Mouse (Mus musculus): ENCODE data around the gene Alg12. TPM values are rescaled to one million over a fixed set of nuclear protein-coding genes. Genes with fewer than 3 reads are reported as not detected.

Alg12 gene
- total RNA-seq, 2 experiments from 2014 or later, result 3.9 to 6.6 TPM

DNA sequence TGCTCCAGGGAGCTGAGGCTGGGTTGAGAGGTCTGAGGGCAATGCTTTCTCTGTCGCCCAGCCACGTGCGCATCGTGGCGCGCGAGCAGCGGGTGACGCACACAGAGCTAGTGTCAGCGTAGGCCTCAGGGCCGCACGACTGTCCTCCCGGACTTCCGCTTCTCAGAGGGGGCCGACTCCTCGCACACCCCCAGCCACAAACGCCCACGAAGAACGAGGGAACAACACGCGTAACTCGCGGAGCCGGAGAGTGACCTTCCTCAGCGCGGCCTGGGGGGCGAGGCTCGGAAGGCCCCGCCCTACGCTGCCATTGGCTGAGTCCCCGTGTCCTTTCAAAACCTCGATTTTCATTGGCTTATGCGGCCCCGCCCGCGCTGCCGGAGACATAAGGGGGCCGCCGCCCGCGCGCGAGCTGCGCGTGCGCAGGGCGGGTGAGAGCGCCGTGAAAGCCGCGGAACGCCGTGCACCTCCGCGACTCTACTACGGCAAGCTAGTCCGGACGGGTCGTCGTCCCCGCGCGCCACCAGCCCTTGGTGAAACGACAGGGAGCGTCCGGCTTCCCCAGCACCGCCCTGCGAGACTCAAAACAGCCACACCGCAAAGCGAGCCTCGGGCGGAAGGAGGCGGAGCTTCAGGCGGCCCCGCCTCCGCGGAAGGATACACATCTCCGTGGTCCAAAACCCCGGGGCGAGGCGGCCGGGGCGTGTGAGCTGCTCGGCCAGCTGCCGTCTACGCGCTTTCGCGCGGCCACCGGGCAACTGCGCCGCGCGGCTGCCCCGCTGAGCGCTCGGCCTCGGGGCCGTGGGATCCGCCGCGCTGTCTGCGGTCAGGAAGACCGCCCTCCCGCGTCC lies 42.9 kb upstream of the Alg12 start, which contains the start of gene Pim3:
Pim3 (plus strand) TSS at position 415 of the 851 bp plus-strand sequence.
- intact Hi-C loops (cut with DNase I), result no loop called here
- H3K27ac ChIP-seq, result peak within 1 kb of the TSS; percentile 100
- peak within 1 kb of the TSS; percentile 82 for H3K4me3 ChIP-seq
- peak; percentile 98 for DNase-seq
- TF ChIP-seq CTCF (IDR thresholded peaks at IDR 0.05), result no peak

DNA sequence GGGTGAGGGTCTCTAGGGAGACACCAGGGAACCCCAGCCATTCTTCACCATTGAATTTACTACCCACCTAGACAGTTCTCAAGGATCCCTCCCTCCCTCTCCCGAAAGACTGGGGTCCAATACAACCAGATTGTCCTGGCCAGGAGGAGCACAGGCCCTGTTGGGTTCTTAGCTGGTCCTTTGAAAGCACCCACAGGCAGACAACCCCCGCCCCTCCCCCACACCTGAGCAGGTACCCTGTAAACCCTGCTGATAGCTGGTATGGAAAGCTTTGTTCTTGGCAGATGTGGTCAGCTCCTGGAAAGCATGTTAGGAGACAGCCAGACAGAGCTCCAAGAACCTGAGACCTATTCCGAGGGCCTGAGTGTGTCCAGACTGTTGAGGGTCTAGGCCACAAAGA lies 41.7 kb upstream of the Alg12 start:
- no peak for TF ChIP-seq CTCF (IDR thresholded peaks at IDR 0.05)
- intact Hi-C loops (cut with DNase I), result no loop called here

DNA sequence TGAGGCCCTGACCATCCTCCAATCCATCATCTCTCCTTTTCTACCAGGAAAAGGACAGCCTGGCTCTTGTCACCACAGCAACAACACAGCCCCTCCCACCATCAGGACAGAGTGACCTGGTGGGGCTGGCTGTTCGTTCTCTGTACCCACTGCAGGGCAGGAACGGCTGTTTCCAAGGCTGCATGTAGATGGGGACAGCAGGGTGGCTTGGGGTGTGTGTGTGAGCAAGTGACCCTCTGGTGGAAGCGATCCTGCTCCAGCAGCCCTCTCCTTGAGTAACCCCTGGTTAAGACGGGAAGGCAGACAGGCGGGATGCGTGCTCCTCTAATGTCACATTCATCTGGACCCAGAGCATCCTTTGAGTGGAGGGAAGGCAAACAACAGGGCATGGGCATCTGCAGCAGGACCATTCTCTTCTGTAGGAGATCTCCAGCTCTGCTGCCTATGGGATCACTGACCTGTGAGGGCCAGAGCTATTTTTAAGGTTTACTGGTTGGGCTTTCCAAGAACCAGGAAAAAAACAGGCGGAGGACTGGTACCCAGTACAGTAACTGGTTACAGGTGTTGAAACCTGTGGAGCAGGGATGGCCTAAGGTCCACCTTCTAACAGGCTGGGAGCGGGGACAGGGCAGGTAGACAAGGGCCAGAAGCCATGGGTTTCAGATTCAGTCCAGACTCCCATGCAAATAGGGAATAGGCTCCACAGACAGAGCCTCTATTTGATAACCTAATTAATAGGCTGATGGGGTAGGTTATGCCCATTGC lies 40.3 kb upstream of the Alg12 start:
- TF ChIP-seq CTCF (IDR thresholded peaks at IDR 0.05), result no peak
- H3K4me3 ChIP-seq, result no peak overlapping the region
- intact Hi-C loops (cut with DNase I), result no loop called here
- peak; percentile 26 for DNase-seq
- peak overlapping the region; percentile 64 for H3K27ac ChIP-seq

More for the DNA sequence above, 41.7 kb upstream of the Alg12 start:
- Histone ChIP-seq H3K4me3 (no peak overlapping the region), H3K27ac (peak overlapping the region; percentile 100)
- no peak for DNase-seq

DNA sequence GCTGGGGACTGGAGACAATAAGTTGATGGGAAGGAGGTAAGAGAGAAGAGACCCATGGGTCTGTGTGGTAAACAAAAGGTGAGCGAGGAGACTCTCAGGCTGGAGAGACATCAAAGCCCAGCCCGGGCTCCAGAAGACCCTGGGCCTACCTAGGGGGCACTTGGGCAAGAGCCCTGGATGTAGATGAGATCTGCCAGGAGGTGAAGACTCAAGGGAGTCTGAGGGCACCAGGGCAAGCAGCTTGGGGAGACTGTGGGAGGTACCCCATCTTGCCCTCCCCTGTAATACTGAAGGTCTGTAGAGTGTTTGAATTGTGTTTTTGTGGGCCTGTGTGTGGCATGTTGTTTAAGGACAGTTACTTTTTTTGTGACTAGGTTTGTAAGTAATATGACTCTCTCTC lies 39.6 kb upstream of the Alg12 start:
- peak; percentile 17 for DNase-seq
- no peak for TF ChIP-seq CTCF (IDR thresholded peaks at IDR 0.05)
- no peak overlapping the region for H3K4me3 ChIP-seq
- intact Hi-C loops (cut with DNase I), result no loop called here
- H3K27ac ChIP-seq, result peak overlapping the region; percentile 84

DNA sequence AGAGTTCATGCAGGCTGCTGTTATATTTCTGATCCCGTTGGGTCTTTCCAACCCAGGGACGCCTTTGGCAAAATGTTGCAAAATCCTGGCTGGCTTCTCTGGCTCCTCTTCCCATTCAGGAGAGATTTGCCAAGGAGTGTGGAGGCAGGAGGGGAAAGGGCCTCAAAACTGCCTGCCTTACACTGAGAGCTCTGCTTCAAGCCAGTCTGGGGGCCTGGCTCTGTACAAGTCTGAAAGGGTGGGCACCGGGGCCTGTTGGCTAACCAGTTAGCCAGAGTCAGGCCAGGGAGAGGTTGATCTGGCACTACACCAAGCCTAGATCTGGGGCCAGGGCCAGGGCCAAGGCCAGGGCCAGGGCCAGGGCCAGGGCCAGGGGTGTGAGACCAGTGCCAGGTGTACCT lies 39.0 kb upstream of the Alg12 start:
- Histone ChIP-seq H3K27ac (peak overlapping the region; percentile 84), H3K4me3 (0 out of 2 replicates have a peak overlapping the region, but pooled peaks have one; percentile 0)
- TF ChIP-seq CTCF (IDR thresholded peaks at IDR 0.05), result no peak
- intact Hi-C loops (cut with DNase I), result no loop called here
- peak; percentile 80 for DNase-seq

DNA sequence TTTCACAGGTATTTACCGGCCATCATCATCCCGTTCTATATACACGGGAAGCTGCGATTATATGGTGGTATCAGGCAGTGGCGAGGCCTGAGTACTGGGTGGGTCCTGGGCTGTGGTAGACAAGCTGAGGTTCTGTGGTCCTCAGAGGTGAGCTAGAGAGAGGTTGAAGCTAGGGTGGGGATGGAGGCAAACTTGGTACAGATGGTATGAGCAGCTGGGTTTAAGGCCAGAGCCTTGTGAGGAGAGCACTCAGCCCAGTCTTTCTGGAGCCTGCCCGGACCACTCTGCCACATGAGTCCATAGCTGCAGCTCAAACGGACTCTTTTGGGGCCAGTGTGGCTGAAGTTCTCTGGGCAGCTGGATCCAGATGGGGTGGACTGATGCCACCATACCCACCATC lies 38.2 kb upstream of the Alg12 start:
- intact Hi-C loops (cut with DNase I), result no loop called here
- Histone ChIP-seq H3K4me3 (no peak overlapping the region), H3K27ac (peak overlapping the region; percentile 84)
- no peak for TF ChIP-seq CTCF (IDR thresholded peaks at IDR 0.05)
- peak; percentile 15 for DNase-seq

DNA sequence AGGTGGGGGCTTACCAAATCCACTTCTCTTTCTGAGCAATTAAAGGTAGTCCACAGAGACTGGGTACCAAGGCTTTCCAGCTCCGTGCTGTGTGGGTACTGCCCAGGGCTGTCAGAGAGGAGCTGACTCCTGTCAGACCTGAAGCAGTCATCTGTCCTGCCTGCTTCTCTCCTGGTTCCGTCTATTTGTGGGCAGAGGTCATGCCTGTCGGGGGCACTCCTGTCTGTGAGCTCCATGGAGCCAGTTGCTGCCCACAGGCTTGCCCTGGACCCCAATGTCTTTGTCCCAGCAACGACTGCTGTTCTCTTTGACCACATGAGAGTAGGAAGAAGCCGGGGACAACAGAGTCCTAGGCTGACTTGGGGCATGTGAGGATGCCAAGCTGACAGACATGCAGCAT lies 37.5 kb upstream of the Alg12 start:
- intact Hi-C loops (cut with DNase I), result no loop called here
- no peak for TF ChIP-seq CTCF (IDR thresholded peaks at IDR 0.05)
- H3K27ac ChIP-seq, result peak overlapping the region; percentile 84
- no peak overlapping the region for H3K4me3 ChIP-seq
- DNase-seq, result no peak

DNA sequence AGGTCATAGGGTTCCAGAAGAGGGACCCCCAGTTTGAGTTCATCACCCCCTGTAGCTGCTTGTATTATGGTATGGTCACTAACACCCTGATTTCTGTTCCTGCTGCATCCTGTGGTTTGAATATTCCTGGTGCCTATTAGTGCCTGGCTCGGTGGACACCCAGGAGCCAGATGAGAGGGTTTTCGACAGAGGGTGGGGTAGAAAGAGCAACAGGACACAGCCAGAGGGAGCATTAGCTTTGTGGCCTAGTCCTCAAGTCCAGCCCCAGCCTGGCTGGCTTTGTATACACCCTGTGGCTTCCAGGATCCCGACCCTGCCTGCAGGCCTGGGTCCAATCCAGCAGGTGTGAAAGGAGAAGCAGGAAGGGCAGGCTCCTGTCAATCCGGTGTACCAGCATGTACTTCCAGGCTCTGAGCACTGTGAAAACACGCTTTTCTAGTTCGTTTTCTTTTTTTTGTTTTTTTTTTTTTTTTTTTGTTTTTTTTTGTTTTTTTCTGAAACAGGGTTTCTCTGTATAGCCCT lies 36.8 kb upstream of the Alg12 start:
- intact Hi-C loops (cut with DNase I), result no loop called here
- Histone ChIP-seq H3K4me3 (no peak overlapping the region), H3K27ac (peak overlapping the region; percentile 84)
- peak; percentile 38 for DNase-seq
- no peak for TF ChIP-seq CTCF (IDR thresholded peaks at IDR 0.05)

DNA sequence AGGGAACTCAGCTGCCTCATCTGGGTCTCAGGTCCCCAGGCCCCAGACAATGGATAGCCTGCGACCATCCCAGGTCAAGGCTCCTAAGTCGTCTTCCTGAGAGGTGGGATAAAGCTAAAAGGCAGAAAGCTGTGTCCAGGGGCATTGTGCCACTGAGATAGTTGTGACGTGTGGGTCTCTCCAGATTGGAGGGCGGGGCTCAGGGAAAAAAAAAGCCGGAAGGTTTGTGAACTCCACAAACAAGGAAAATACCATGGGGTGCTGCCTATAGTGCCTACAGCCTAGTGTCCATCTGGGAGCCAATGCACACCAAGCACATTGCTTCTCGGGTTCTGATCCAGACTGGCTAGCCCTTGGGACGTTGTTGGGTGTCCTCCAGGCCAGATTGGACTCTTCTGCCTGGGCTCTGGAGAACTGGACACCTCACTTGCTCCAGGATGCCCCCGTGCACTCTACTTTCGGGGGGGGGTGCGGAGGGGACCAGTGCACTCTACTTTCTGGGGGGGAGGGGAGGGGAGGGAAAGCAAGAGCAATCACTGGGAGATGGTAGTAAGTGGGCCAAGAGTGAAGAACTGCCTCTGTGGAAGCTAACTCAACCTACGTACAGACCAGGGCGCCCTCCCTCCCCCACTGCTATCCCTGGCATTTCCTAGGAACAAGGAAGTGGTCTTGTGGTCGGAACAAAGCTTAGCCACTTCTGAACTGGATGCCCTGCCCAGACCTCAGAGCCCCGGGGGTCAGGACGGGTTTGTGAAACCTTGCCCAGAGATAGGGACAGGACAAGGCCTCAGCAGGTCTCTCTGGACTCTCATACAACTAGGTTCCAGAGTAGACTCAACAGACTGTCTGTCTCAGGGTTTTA lies 36.1 kb upstream of the Alg12 start:
- peak; percentile 32 for DNase-seq
- intact Hi-C loops (cut with DNase I), result no loop called here
- peak overlapping the region; percentile 84 for H3K27ac ChIP-seq
- no peak for TF ChIP-seq CTCF (IDR thresholded peaks at IDR 0.05)
- no peak overlapping the region for H3K4me3 ChIP-seq

DNA sequence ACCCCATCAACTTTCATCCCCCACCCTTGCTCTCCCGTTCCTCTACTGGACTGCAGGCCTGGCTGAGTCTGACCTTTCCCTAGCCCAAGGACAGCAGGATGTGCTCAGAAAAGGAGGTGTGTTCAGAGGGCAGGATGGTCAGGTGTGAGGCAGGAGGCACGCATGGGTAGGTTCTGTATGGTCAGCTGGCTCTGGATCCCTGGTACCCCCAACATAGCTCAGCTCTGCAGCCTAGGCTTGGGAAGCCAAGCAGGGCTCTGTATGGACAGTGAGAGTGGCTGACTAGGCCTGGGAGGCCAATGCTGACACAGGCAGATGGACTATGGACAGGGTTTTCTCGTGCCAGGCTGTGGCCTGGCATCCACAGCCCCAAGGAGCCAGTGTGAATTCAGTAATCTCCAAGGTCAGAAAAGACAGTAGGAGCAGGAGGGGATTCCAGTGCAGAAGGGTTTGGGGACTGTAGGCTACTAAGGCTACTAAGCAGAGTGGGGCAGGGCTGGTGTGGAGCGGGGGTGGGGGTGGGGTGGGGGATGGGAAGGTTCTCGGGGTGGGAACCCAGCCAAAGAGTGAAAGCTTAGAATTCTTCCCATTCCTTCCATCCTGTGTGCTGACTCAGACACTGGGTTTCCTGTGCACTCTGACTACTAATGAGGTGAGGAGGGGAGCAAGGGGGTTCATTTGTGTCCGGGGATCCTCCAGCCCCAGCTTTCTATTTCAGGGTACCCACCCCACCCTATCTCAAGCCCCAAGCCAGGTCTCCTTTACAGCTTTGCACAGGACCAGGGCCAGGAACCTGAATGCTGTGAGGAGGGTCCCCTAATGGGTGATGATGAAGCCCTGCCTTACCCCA lies 35.2 kb upstream of the Alg12 start:
- peak overlapping the region; percentile 84 for H3K27ac ChIP-seq
- intact Hi-C loops (cut with DNase I), result no loop called here
- peak; percentile 17 for DNase-seq
- no peak overlapping the region for H3K4me3 ChIP-seq
- TF ChIP-seq CTCF (IDR thresholded peaks at IDR 0.05), result no peak

DNA sequence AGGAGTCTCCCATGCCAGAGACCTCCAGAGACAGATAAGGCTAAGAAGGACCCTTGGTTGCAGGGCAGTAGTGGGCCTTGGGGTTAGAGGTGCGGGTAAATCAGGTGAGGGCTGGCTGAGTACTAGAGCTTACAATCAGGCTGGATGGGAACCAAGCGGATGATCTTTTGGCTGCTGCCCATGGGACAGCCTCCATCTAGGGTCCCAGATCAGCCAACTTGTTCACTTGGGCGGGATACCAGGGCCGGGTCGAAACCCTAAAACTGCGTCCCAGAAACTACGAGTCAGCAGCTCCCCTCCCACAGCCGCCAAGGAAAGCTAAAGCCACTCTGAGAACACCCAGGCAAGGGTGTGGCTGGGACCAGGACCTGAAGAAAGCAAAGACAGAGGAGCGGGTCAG lies 34.0 kb upstream of the Alg12 start:
- no peak overlapping the region for H3K4me3 ChIP-seq
- peak overlapping the region; percentile 84 for H3K27ac ChIP-seq
- TF ChIP-seq CTCF (IDR thresholded peaks at IDR 0.05), result no peak
- intact Hi-C loops (cut with DNase I), result no loop called here
- no peak for DNase-seq
